Mouse (Mus musculus): ENCODE measurements at regions not wholly inside any gene's neighbourhood (a gene's known extent, or its start where the extent isn't known, plus 50 kb on each side); places are given as distances from the start of the nearest gene placed in this dataset.
A peak's percentile ranks its signal among the peaks of the same experiment; 100 is the strongest.

- no peak overlapping the region for H3K27ac ChIP-seq (ENCODE audit: low read length)
- H3K36me3 ChIP-seq (ENCODE audit: control insufficient read depth, insufficient read depth), result no peaks in the 10 kb centered on the region
- H3K4me1 ChIP-seq (replicated peaks; ENCODE audit: control insufficient read depth, insufficient read depth, low read length), result peaks cover 14% of the 10 kb centered on the region
- 48% methylated on average over 12 of the region's 12 CpGs for WGBS
- H3K9me3 ChIP-seq (ENCODE audit: control insufficient read depth, low read length), result no peaks in the 10 kb centered on the region
- H3K9ac ChIP-seq (replicated peaks; ENCODE audit: low read depth, low read length), result no peak overlapping the region
- no peak overlapping the region for H3K4me3 ChIP-seq (replicated peaks; ENCODE audit: low read length)
- ATAC-seq, result peak; percentile 81
- H3K27me3 ChIP-seq (replicated peaks; ENCODE audit: control insufficient read depth, insufficient read depth, low read length), result no peaks in the 10 kb centered on the region
- 0 out of 2 replicates have a peak overlapping the region, but pooled peaks have one; percentile 7 for H3K4me2 ChIP-seq (ENCODE audit: low read length)
Measured at GRCm38 (mm10) chr12:118583829-118584628, 262.1 kb upstream of the Sp8 start.

- Histone ChIP-seq H3K4me1 (replicated peaks; ENCODE audit: control insufficient read depth, insufficient read depth, low read length) (peaks cover under 1% of the 10 kb centered on the region), H3K36me3 (ENCODE audit: control insufficient read depth, insufficient read depth) (no peaks in the 10 kb centered on the region), H3K27ac (ENCODE audit: low read length) (no peak overlapping the region), H3K9me3 (ENCODE audit: control insufficient read depth, low read length) (no peaks in the 10 kb centered on the region), H3K4me3 (replicated peaks; ENCODE audit: low read length) (no peak overlapping the region), H3K9ac (replicated peaks; ENCODE audit: low read depth, low read length) (no peak overlapping the region), H3K27me3 (replicated peaks; ENCODE audit: control insufficient read depth, insufficient read depth, low read length) (no peaks in the 10 kb centered on the region), H3K4me2 (ENCODE audit: low read length) (no peak overlapping the region)
- WGBS, result 72% methylated on average over 2 of the region's 2 CpGs
- ATAC-seq, result peak; percentile 38
Measured at GRCm38 (mm10) chr12:118569811-118570210, 268.6 kb upstream of the Sp4 start.

- H3K4me3 ChIP-seq (replicated peaks; ENCODE audit: low read length), result no peak overlapping the region
- H3K27me3 ChIP-seq (replicated peaks; ENCODE audit: control insufficient read depth, insufficient read depth, low read length), result no peaks in the 10 kb centered on the region
- no peaks in the 10 kb centered on the region for H3K9me3 ChIP-seq (ENCODE audit: control insufficient read depth, low read length)
- no peak overlapping the region for H3K4me2 ChIP-seq (ENCODE audit: low read length)
- no peaks in the 10 kb centered on the region for H3K36me3 ChIP-seq (ENCODE audit: control insufficient read depth, insufficient read depth)
- H3K27ac ChIP-seq (ENCODE audit: low read length), result no peak overlapping the region
- no peak for ATAC-seq
- peaks cover 14% of the 10 kb centered on the region for H3K4me1 ChIP-seq (replicated peaks; ENCODE audit: control insufficient read depth, insufficient read depth, low read length)
- H3K9ac ChIP-seq (replicated peaks; ENCODE audit: low read depth, low read length), result no peak overlapping the region
Measured at GRCm38 (mm10) chr12:118566681-118567080, 265.4 kb upstream of the Sp4 start.

GRCm38 (mm10) chr12:118564394-118565112 is 263.3 kb upstream of the Sp4 start:
- no peaks in the 10 kb centered on the region for H3K36me3 ChIP-seq (ENCODE audit: control insufficient read depth, insufficient read depth)
- 0 out of 2 replicates have a peak overlapping the region, but pooled peaks have one; percentile 2 for H3K4me2 ChIP-seq (ENCODE audit: low read length)
- H3K9ac ChIP-seq (replicated peaks; ENCODE audit: low read depth, low read length), result no peak overlapping the region
- peaks cover 14% of the 10 kb centered on the region for H3K4me1 ChIP-seq (replicated peaks; ENCODE audit: control insufficient read depth, insufficient read depth, low read length)
- peak overlapping the region; percentile 77 for H3K27ac ChIP-seq (ENCODE audit: low read length)
- H3K27me3 ChIP-seq (replicated peaks; ENCODE audit: control insufficient read depth, insufficient read depth, low read length), result no peaks in the 10 kb centered on the region
- no peaks in the 10 kb centered on the region for H3K9me3 ChIP-seq (ENCODE audit: control insufficient read depth, low read length)
- peak; percentile 88 for ATAC-seq
- no peak overlapping the region for H3K4me3 ChIP-seq (replicated peaks; ENCODE audit: low read length)
- WGBS, result 11% methylated on average over 9 of the region's 9 CpGs

GRCm38 (mm10) chr12:118562226-118562625 is 261.0 kb upstream of the Sp4 start:
- Histone ChIP-seq H3K4me1 (replicated peaks; ENCODE audit: control insufficient read depth, insufficient read depth, low read length) (peaks cover 14% of the 10 kb centered on the region), H3K27me3 (replicated peaks; ENCODE audit: control insufficient read depth, insufficient read depth, low read length) (no peaks in the 10 kb centered on the region), H3K36me3 (ENCODE audit: control insufficient read depth, insufficient read depth) (no peaks in the 10 kb centered on the region), H3K9ac (replicated peaks; ENCODE audit: low read depth, low read length) (no peak overlapping the region), H3K4me2 (ENCODE audit: low read length) (no peak overlapping the region), H3K4me3 (replicated peaks; ENCODE audit: low read length) (no peak overlapping the region), H3K27ac (ENCODE audit: low read length) (peak overlapping the region; percentile 47; the same call in 1 of the 2 replicates), H3K9me3 (ENCODE audit: control insufficient read depth, low read length) (no peaks in the 10 kb centered on the region)
- ATAC-seq, result no peak
- 35% methylated on average over 2 of the region's 2 CpGs for WGBS

- no peak overlapping the region for H3K4me2 ChIP-seq (ENCODE audit: low read length)
- no peak overlapping the region for H3K4me3 ChIP-seq (replicated peaks; ENCODE audit: low read length)
- no peaks in the 10 kb centered on the region for H3K4me1 ChIP-seq (replicated peaks; ENCODE audit: control insufficient read depth, insufficient read depth, low read length)
- WGBS, result 100% methylated on average over 1 of the region's 1 CpGs
- H3K27me3 ChIP-seq (replicated peaks; ENCODE audit: control insufficient read depth, insufficient read depth, low read length), result no peaks in the 10 kb centered on the region
- H3K9ac ChIP-seq (replicated peaks; ENCODE audit: low read depth, low read length), result no peak overlapping the region
- no peaks in the 10 kb centered on the region for H3K9me3 ChIP-seq (ENCODE audit: control insufficient read depth, low read length)
- no peak overlapping the region for H3K27ac ChIP-seq (ENCODE audit: low read length)
- ATAC-seq, result no peak
- no peaks in the 10 kb centered on the region for H3K36me3 ChIP-seq (ENCODE audit: control insufficient read depth, insufficient read depth)
Measured at GRCm38 (mm10) chr12:118549071-118549470, 247.8 kb upstream of the Sp4 start.

GRCm38 (mm10) chr12:118540336-118540735 is 239.1 kb upstream of the Sp4 start:
- ATAC-seq, result no peak
- no peaks in the 10 kb centered on the region for H3K27me3 ChIP-seq (replicated peaks; ENCODE audit: control insufficient read depth, insufficient read depth, low read length)
- WGBS, result 39% methylated on average over 6 of the region's 6 CpGs

GRCm38 (mm10) chr12:118530514-118530913 is 229.3 kb upstream of the Sp4 start:
- WGBS, result 3% methylated on average over 10 of the region's 10 CpGs
- H3K4me2 ChIP-seq (ENCODE audit: low read length), result peak overlapping the region; percentile 52
- no peaks in the 10 kb centered on the region for H3K9me3 ChIP-seq (ENCODE audit: control insufficient read depth, low read length)
- H3K36me3 ChIP-seq (ENCODE audit: control insufficient read depth, insufficient read depth), result no peaks in the 10 kb centered on the region
- H3K4me1 ChIP-seq (replicated peaks; ENCODE audit: control insufficient read depth, insufficient read depth, low read length), result peaks cover 12% of the 10 kb centered on the region
- no peak overlapping the region; the same call in 1 of the 2 replicates for H3K9ac ChIP-seq (replicated peaks; ENCODE audit: low read depth, low read length)
- H3K27ac ChIP-seq (ENCODE audit: low read length), result no peak overlapping the region
- peaks cover 13% of the 10 kb centered on the region for H3K27me3 ChIP-seq (replicated peaks; ENCODE audit: control insufficient read depth, insufficient read depth, low read length)
- no peak for ATAC-seq
- H3K4me3 ChIP-seq (replicated peaks; ENCODE audit: low read length), result peak overlapping the region; percentile 29; the same call in 1 of the 2 replicates

More at GRCm38 (mm10) chr12:118540336-118540735, 239.1 kb upstream of the Sp4 start:
- H3K4me2 ChIP-seq (ENCODE audit: low read length), result no peak overlapping the region
- H3K36me3 ChIP-seq (ENCODE audit: control insufficient read depth, insufficient read depth), result no peaks in the 10 kb centered on the region
- no peak overlapping the region for H3K9ac ChIP-seq (replicated peaks; ENCODE audit: low read depth, low read length)
- H3K4me1 ChIP-seq (replicated peaks; ENCODE audit: control insufficient read depth, insufficient read depth, low read length), result no peaks in the 10 kb centered on the region
- no peak overlapping the region for H3K27ac ChIP-seq (ENCODE audit: low read length)
- H3K9me3 ChIP-seq (ENCODE audit: control insufficient read depth, low read length), result no peaks in the 10 kb centered on the region
- no peak overlapping the region for H3K4me3 ChIP-seq (replicated peaks; ENCODE audit: low read length)

Measured in forebrain, embryonic 16.5 days (tissue).